Mouse (Mus musculus): ENCODE results near the gene Olfr67. TPM values are rescaled to one million over a fixed set of nuclear protein-coding genes. Genes with fewer than 3 reads are reported as not detected.
"Not testable (repeated sequence)": the region's sequence is repeated elsewhere in the genome, so short reads cannot be mapped to it uniquely, and the experiment has no call there.

Gene Olfr67
- polyA plus RNA-seq (2016; fragmentation: Nextera tagmentation; extraction: Ambion mirVana), result not detected in 2 replicates

- no peaks in the 10 kb centered on the region for H3K9me3 ChIP-seq
- no peaks in the 10 kb centered on the region for H3K27me3 ChIP-seq (replicated peaks; ENCODE audit: low read depth, poor library complexity, severe bottlenecking)
- no peak within 1 kb of the TSS for H3K4me3 ChIP-seq
- 82% methylated on average over 3 of the region's 3 CpGs for WGBS
- no peak for DNase-seq (ENCODE audit: low spot score)
- no peaks in the 10 kb centered on the region for H3K36me3 ChIP-seq (replicated peaks)
- H3K27ac ChIP-seq (replicated peaks), result no peak within 1 kb of the TSS
- no peaks in the 10 kb centered on the region for H3K4me1 ChIP-seq
Observed at GRCm38 (mm10) chr7:103791721-103792120, at the start of gene Olfr67. Gene Olfr67, minus strand, starts transcription at chr7:103791821.

- Histone ChIP-seq H3K27me3 (replicated peaks; ENCODE audit: low read depth, poor library complexity, severe bottlenecking) (no peaks in the 10 kb centered on the region), H3K4me3 (no peak within 1 kb of the TSS), H3K27ac (replicated peaks) (no peak within 1 kb of the TSS), H3K36me3 (replicated peaks) (no peaks in the 10 kb centered on the region), H3K9me3 (no peaks in the 10 kb centered on the region), H3K4me1 (no peaks in the 10 kb centered on the region)
- 80% methylated on average over 3 of the region's 3 CpGs for WGBS
- no peak for DNase-seq (ENCODE audit: low spot score)
Observed at GRCm38 (mm10) chr7:103840268-103840667, 48.6 kb upstream of the Olfr67 start, which contains the start of gene Hbb-bh2. Gene Hbb-bh2, minus strand, starts transcription at chr7:103840520.

GRCm38 (mm10) chr7:103827808-103828207 is 36.2 kb upstream of the Olfr67 start, which contains the start of gene Hbb-bs:
Gene Hbb-bs, minus strand, starts transcription at chr7:103828096.
- H3K27me3 ChIP-seq (replicated peaks; ENCODE audit: low read depth, poor library complexity, severe bottlenecking), result no peaks in the 10 kb centered on the region
- DNase-seq (ENCODE audit: low spot score), result no peak
- WGBS, result 94% methylated on average over 4 of the region's 4 CpGs

GRCm38 (mm10) chr7:103827139-103827538 is 35.5 kb upstream of the Olfr67 start:
- not testable (repeated sequence) for H3K9me3 ChIP-seq; H3K36me3 ChIP-seq (replicated peaks); H3K4me1 ChIP-seq; DNase-seq (ENCODE audit: low spot score); H3K4me3 ChIP-seq; H3K27ac ChIP-seq (replicated peaks); H3K27me3 ChIP-seq (replicated peaks; ENCODE audit: low read depth, poor library complexity, severe bottlenecking)
- no CpG with 5 or more reads among the region's 2 CpGs for WGBS

More at GRCm38 (mm10) chr7:103827808-103828207, 36.2 kb upstream of the Olfr67 start, which contains the start of gene Hbb-bs:
- Histone ChIP-seq H3K36me3 (replicated peaks) (no peaks in the 10 kb centered on the region), H3K4me3 (no peak within 1 kb of the TSS), H3K9me3 (no peaks in the 10 kb centered on the region), H3K4me1 (no peaks in the 10 kb centered on the region), H3K27ac (replicated peaks) (no peak within 1 kb of the TSS)

GRCm38 (mm10) chr7:103826255-103826887 is 34.8 kb upstream of the Olfr67 start:
- DNase-seq (ENCODE audit: low spot score), result no peak
- no peaks in the 10 kb centered on the region for H3K4me1 ChIP-seq
- H3K27me3 ChIP-seq (replicated peaks; ENCODE audit: low read depth, poor library complexity, severe bottlenecking), result no peaks in the 10 kb centered on the region
- no peak overlapping the region for H3K27ac ChIP-seq (replicated peaks)
- WGBS, result 54% methylated on average over 3 of the region's 3 CpGs
- no peaks in the 10 kb centered on the region for H3K9me3 ChIP-seq
- no peaks in the 10 kb centered on the region for H3K36me3 ChIP-seq (replicated peaks)
- no peak overlapping the region for H3K4me3 ChIP-seq

GRCm38 (mm10) chr7:103825536-103826254 is 34.1 kb upstream of the Olfr67 start:
- Histone ChIP-seq H3K4me1 (no peaks in the 10 kb centered on the region), H3K4me3 (no peak overlapping the region), H3K9me3 (no peaks in the 10 kb centered on the region), H3K36me3 (replicated peaks) (no peaks in the 10 kb centered on the region), H3K27me3 (replicated peaks; ENCODE audit: low read depth, poor library complexity, severe bottlenecking) (no peaks in the 10 kb centered on the region), H3K27ac (replicated peaks) (no peak overlapping the region)
- WGBS, result 94% methylated on average over 3 of the region's 3 CpGs
- DNase-seq (ENCODE audit: low spot score), result no peak

- Histone ChIP-seq H3K4me1 (no peaks in the 10 kb centered on the region), H3K27me3 (replicated peaks; ENCODE audit: low read depth, poor library complexity, severe bottlenecking) (no peaks in the 10 kb centered on the region), H3K4me3 (no peak overlapping the region), H3K9me3 (no peaks in the 10 kb centered on the region), H3K36me3 (replicated peaks) (no peaks in the 10 kb centered on the region), H3K27ac (replicated peaks) (no peak overlapping the region)
- 82% methylated on average over 2 of the region's 2 CpGs for WGBS
- DNase-seq (ENCODE audit: low spot score), result no peak
Observed at GRCm38 (mm10) chr7:103824597-103824996, 33.0 kb upstream of the Olfr67 start.

GRCm38 (mm10) chr7:103815085-103815484 is 23.5 kb upstream of the Olfr67 start:
- H3K9me3 ChIP-seq; H3K4me1 ChIP-seq; H3K36me3 ChIP-seq (replicated peaks); H3K27ac ChIP-seq (replicated peaks); H3K27me3 ChIP-seq (replicated peaks; ENCODE audit: low read depth, poor library complexity, severe bottlenecking); DNase-seq (ENCODE audit: low spot score); H3K4me3 ChIP-seq: not testable (repeated sequence)
- 82% methylated on average over 1 of the region's 2 CpGs for WGBS

GRCm38 (mm10) chr7:103813766-103814165 is 22.1 kb upstream of the Olfr67 start, which contains the start of gene Hbb-bt:
Gene Hbb-bt, minus strand, starts transcription at chr7:103813996.
- Histone ChIP-seq H3K4me3 (no peak within 1 kb of the TSS), H3K36me3 (replicated peaks) (no peaks in the 10 kb centered on the region), H3K9me3 (no peaks in the 10 kb centered on the region), H3K27me3 (replicated peaks; ENCODE audit: low read depth, poor library complexity, severe bottlenecking) (no peaks in the 10 kb centered on the region), H3K4me1 (no peaks in the 10 kb centered on the region), H3K27ac (replicated peaks) (no peak within 1 kb of the TSS)
- 91% methylated on average over 3 of the region's 3 CpGs for WGBS
- no peak for DNase-seq (ENCODE audit: low spot score)

- no CpG with 5 or more reads among the region's 3 CpGs for WGBS
Observed at GRCm38 (mm10) chr7:103813152-103813551, 21.5 kb upstream of the Olfr67 start.

GRCm38 (mm10) chr7:103812174-103812573 is 20.6 kb upstream of the Olfr67 start:
- DNase-seq (ENCODE audit: low spot score), result no peak
- Histone ChIP-seq H3K27ac (replicated peaks) (no peak overlapping the region), H3K36me3 (replicated peaks) (no peaks in the 10 kb centered on the region), H3K9me3 (no peaks in the 10 kb centered on the region), H3K27me3 (replicated peaks; ENCODE audit: low read depth, poor library complexity, severe bottlenecking) (no peaks in the 10 kb centered on the region), H3K4me1 (no peaks in the 10 kb centered on the region), H3K4me3 (no peak overlapping the region)
- WGBS, result 67% methylated on average over 1 of the region's 1 CpGs

More at GRCm38 (mm10) chr7:103813152-103813551, 21.5 kb upstream of the Olfr67 start:
- not testable (repeated sequence) for H3K27ac ChIP-seq (replicated peaks); H3K4me3 ChIP-seq; H3K27me3 ChIP-seq (replicated peaks; ENCODE audit: low read depth, poor library complexity, severe bottlenecking); H3K9me3 ChIP-seq; H3K4me1 ChIP-seq; H3K36me3 ChIP-seq (replicated peaks); DNase-seq (ENCODE audit: low spot score)

GRCm38 (mm10) chr7:103811223-103811845 is 19.7 kb upstream of the Olfr67 start:
- H3K9me3 ChIP-seq, result no peaks in the 10 kb centered on the region
- no peak for DNase-seq (ENCODE audit: low spot score)
- H3K36me3 ChIP-seq (replicated peaks), result no peaks in the 10 kb centered on the region
- no peaks in the 10 kb centered on the region for H3K27me3 ChIP-seq (replicated peaks; ENCODE audit: low read depth, poor library complexity, severe bottlenecking)
- no peak overlapping the region for H3K4me3 ChIP-seq
- H3K4me1 ChIP-seq, result no peaks in the 10 kb centered on the region
- H3K27ac ChIP-seq (replicated peaks), result no peak overlapping the region
- 86% methylated on average over 1 of the region's 1 CpGs for WGBS

Measured in embryonic facial prominence, embryonic 10.5 days (tissue).